Mouse (Mus musculus) hindbrain, embryonic 16.5 days (tissue): ENCODE data around the gene Myo9b. TPM values are rescaled to one million over a fixed set of nuclear protein-coding genes. Genes with fewer than 3 reads are reported as not detected.
"Not testable (repeated sequence)": the region's sequence is repeated elsewhere in the genome, so short reads cannot be mapped to it uniquely, and the experiment has no call there.

ENCODE experiments used
- ATAC-seq: fragments of 200-750 bp; cut with Nextera tagmentation; 2 replicates; pipeline ENCODE4 v1.8.0; 2017; ENCODE audit warnings: moderate TSS enrichment, moderate library complexity
- H3K27ac ChIP-seq: fragments of 300-500 bp; sonication (generic); 2 replicates; pipeline ENCODE4 v1.5.1; 2014; ENCODE audit warnings: low read depth, mild to moderate bottlenecking, control low read depth, low read length, moderate library complexity
- H3K27me3 ChIP-seq: fragments of 300-500 bp; sonication (generic); replicated peaks from 2 replicates; pipeline ENCODE4 v1.6.1; 2014; ENCODE audit warnings: low read length; ENCODE audit not compliant: control insufficient read depth, insufficient read depth
- H3K36me3 ChIP-seq: fragments of 300-500 bp; sonication (generic); 2 replicates; pipeline ENCODE4 v1.6.1; 2014; ENCODE audit warnings: mild to moderate bottlenecking, low read length, moderate library complexity, mixed read lengths; ENCODE audit not compliant: control insufficient read depth, insufficient read depth
- H3K4me1 ChIP-seq: fragments of 300-500 bp; sonication (generic); 2 replicates; pipeline ENCODE4 v1.6.1; 2014; ENCODE audit warnings: low read depth, low read length; ENCODE audit not compliant: control insufficient read depth, insufficient read depth
- H3K4me2 ChIP-seq: fragments of 300-500 bp; sonication (generic); 2 replicates; pipeline ENCODE4 v1.6.1; 2014; ENCODE audit warnings: mild to moderate bottlenecking, low read length, control low read depth, moderate library complexity
- H3K4me3 ChIP-seq: fragments of 300-500 bp; sonication (generic); 2 replicates; pipeline ENCODE4 v1.5.1; 2014; ENCODE audit warnings: mild to moderate bottlenecking, low read length, control low read depth, moderate library complexity
- H3K9ac ChIP-seq: fragments of 300-500 bp; sonication (generic); 2 replicates; pipeline ENCODE4 v1.6.1; 2014; ENCODE audit warnings: low read depth, mild to moderate bottlenecking, control low read depth, low read length, moderate library complexity
- H3K9me3 ChIP-seq: fragments of 300-500 bp; sonication (generic); 2 replicates; pipeline ENCODE4 v1.6.1; 2014; ENCODE audit warnings: mild to moderate bottlenecking, low read length, moderate library complexity; ENCODE audit not compliant: control insufficient read depth
- WGBS: fragments of 180-500 bp; shearing (Covaris S2); extraction: QIAGEN DNeasy Blood & Tissue Kit; methylation state at CpG from one replicate; pipeline ENCODE4 v1.1.7; 2014; 5-methylcytosine and 5-hydroxymethylcytosine counted together
- polyA plus RNA-seq: library from polyadenylated mRNA; unstranded; fragments of >200 nt; fragmentation: Nextera tagmentation; extraction: Ambion mirVana; gene quantifications from 2 replicates; pipeline ENCODE4 v1.2.1, GENCODE M21; 2015

Gene Myo9b
- polyA plus RNA-seq, 1 experiment from 2014 or later = 13.1 TPM

DNA sequence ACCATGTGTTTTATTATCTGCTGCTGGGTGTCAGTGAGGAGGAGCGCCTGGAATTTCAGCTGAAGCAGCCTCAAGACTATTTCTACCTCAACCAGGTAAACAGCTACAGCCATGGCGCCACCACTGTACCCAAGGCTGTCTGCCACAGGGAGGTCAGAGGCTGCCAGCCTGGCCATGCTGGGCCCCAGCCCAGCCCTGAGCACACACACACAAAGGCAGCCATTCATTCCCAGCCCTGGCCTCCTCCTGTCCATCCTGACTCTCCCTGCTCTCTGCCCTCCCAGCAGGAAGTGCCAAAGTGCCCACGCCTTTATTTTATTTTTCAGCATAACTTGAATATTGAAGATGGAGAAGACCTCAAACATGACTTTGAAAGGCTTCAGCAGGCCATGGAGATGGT lies 50.4 kb downstream of the Myo9b start:
- Histone ChIP-seq H3K36me3 (peaks cover 27% of the 10 kb centered on the region), H3K4me2 (no peak overlapping the region), H3K27ac (no peak overlapping the region), H3K9me3 (no peaks in the 10 kb centered on the region), H3K27me3 (no peaks in the 10 kb centered on the region), H3K4me3 (no peak overlapping the region), H3K4me1 (no peaks in the 10 kb centered on the region), H3K9ac (no peak overlapping the region)
- 98% methylated on average over 3 of the region's 3 CpGs for WGBS
- no peak for ATAC-seq

DNA sequence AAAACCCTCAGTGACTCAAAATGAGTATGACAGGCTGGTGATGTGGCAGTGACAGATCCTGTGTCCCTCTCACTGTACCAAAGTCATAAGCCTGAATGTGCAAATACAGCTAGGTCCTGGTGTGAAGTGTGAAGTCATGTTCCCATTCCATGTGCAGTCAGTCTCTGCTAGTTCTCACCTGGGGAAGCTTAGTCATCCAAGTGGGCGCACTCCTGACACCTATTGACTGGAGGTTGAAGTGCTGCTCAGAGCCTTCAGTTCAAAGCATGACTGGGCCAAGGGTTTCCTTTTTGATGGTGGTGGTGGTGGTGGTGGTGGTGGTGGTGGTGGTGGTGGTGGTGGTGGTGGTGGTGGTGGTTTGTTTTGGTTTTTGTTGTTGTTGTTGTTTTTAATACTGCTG lies 52.3 kb downstream of the Myo9b start:
- Histone ChIP-seq H3K27ac (no peak overlapping the region), H3K4me3 (no peak overlapping the region), H3K9me3 (no peaks in the 10 kb centered on the region), H3K27me3 (no peaks in the 10 kb centered on the region), H3K4me2 (no peak overlapping the region), H3K4me1 (no peaks in the 10 kb centered on the region), H3K9ac (no peak overlapping the region), H3K36me3 (peaks cover 42% of the 10 kb centered on the region)
- WGBS = 100% methylated on average over 1 of the region's 1 CpGs
- ATAC-seq = no peak

GRCm38 (mm10) chr8:71337834-71338233 lies 65.3 kb downstream of the Myo9b start:
- WGBS = 91% methylated on average over 5 of the region's 6 CpGs
- H3K4me2 ChIP-seq, H3K4me3 ChIP-seq, H3K27ac ChIP-seq, H3K4me1 ChIP-seq, ATAC-seq, H3K9me3 ChIP-seq, H3K27me3 ChIP-seq, H3K9ac ChIP-seq: not testable (repeated sequence)
- peaks cover 26% of the 10 kb centered on the region for H3K36me3 ChIP-seq

GRCm38 (mm10) chr8:71340625-71341024 lies 68.1 kb downstream of the Myo9b start:
- H3K4me1 ChIP-seq = no peaks in the 10 kb centered on the region
- H3K36me3 ChIP-seq = peaks cover 32% of the 10 kb centered on the region
- H3K4me3 ChIP-seq = no peak overlapping the region
- H3K27ac ChIP-seq = no peak overlapping the region
- H3K27me3 ChIP-seq = no peaks in the 10 kb centered on the region
- no peak overlapping the region for H3K9ac ChIP-seq
- H3K9me3 ChIP-seq = no peaks in the 10 kb centered on the region
- H3K4me2 ChIP-seq = no peak overlapping the region
- WGBS = 81% methylated on average over 5 of the region's 5 CpGs
- ATAC-seq = no peak

- Histone ChIP-seq H3K27ac (no peak overlapping the region), H3K9me3 (no peaks in the 10 kb centered on the region), H3K4me1 (no peaks in the 10 kb centered on the region), H3K27me3 (no peaks in the 10 kb centered on the region), H3K36me3 (peaks cover 62% of the 10 kb centered on the region), H3K9ac (no peak overlapping the region), H3K4me2 (no peak overlapping the region), H3K4me3 (no peak overlapping the region)
- 80% methylated on average over 1 of the region's 1 CpGs for WGBS
- no peak for ATAC-seq
Observed at GRCm38 (mm10) chr8:71346581-71346980, 74.1 kb downstream of the Myo9b start.

- WGBS = 84% methylated on average over 3 of the region's 3 CpGs
- no peak for ATAC-seq
- Histone ChIP-seq H3K9ac (no peak overlapping the region), H3K4me1 (no peaks in the 10 kb centered on the region), H3K27me3 (no peaks in the 10 kb centered on the region), H3K9me3 (no peaks in the 10 kb centered on the region), H3K4me3 (no peak overlapping the region), H3K27ac (no peak overlapping the region), H3K4me2 (no peak overlapping the region), H3K36me3 (peaks cover 70% of the 10 kb centered on the region)
Observed at GRCm38 (mm10) chr8:71351117-71351516, 78.6 kb downstream of the Myo9b start.

DNA sequence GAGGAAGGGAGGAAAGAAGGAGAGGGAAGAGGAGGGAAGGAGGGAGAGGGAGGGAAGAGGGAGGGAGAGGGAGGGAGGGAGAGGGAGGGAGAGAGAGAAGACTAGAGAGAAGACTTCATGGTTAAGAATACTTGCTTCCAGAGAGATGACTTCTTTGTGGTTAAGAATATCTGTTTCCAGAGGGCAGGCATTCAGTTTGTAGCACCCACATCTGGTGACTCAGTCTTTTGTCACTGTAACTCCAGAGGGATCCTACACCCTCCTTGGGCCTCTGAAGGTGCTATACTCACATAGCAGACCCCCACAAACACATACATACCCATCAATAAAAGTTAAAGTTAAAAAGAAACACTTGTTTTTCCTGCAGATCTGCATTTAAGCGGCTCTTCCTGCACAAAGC lies 79.0 kb downstream of the Myo9b start:
- H3K27me3 ChIP-seq = no peaks in the 10 kb centered on the region
- H3K9ac ChIP-seq = no peak overlapping the region
- no peak for ATAC-seq
- 96% methylated on average over 1 of the region's 1 CpGs for WGBS
- no peaks in the 10 kb centered on the region for H3K9me3 ChIP-seq
- peaks cover 70% of the 10 kb centered on the region for H3K36me3 ChIP-seq
- no peaks in the 10 kb centered on the region for H3K4me1 ChIP-seq
- H3K4me3 ChIP-seq = no peak overlapping the region
- H3K4me2 ChIP-seq = no peak overlapping the region
- H3K27ac ChIP-seq = no peak overlapping the region

DNA sequence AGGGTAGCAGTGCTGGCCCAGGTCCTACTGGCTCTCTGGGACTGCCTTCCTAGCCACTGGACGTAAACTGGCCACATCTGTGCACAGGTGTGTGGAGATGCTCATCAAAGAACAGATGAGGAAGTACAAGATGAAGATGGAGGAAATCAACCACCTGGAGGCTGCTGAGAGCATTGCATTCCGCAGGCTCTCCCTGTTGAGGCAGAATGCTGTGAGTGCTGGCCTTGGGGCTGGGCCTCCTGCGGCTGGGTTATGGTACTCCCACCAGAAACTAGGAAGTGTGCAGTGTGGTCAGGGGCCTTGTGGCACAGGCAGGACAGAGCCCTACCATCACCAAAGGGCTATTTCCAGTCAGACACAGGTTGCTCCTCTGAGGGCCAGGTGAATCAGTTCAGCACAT lies 85.5 kb downstream of the Myo9b start:
- Histone ChIP-seq H3K4me2 (no peak overlapping the region), H3K9me3 (no peaks in the 10 kb centered on the region), H3K27me3 (no peaks in the 10 kb centered on the region), H3K9ac (no peak overlapping the region), H3K4me3 (no peak overlapping the region), H3K27ac (no peak overlapping the region), H3K4me1 (no peaks in the 10 kb centered on the region), H3K36me3 (peaks cover 50% of the 10 kb centered on the region)
- no peak for ATAC-seq
- WGBS = 82% methylated on average over 3 of the region's 3 CpGs

- Histone ChIP-seq H3K27ac (peak within 1 kb of the TSS; percentile 94), H3K4me1 (peaks cover 12% of the 10 kb centered on the region), H3K4me3 (peak within 1 kb of the TSS; percentile 67), H3K36me3 (peaks cover 9% of the 10 kb centered on the region), H3K27me3 (no peaks in the 10 kb centered on the region), H3K9ac (peak within 1 kb of the TSS; percentile 78), H3K4me2 (peak within 1 kb of the TSS; percentile 68), H3K9me3 (no peaks in the 10 kb centered on the region)
- peak; percentile 84 for ATAC-seq
- WGBS = under 1% methylated on average over 56 of the region's 56 CpGs
Observed at GRCm38 (mm10) chr8:71366771-71367528, 94.4 kb downstream of the Myo9b start, which contains the start of gene Use1. Gene Use1, plus strand, starts transcription at chr8:71366848.
